Mouse (Mus musculus) layer of hippocampus, adult 2 months (tissue): ENCODE measurements around the gene Etfdh. TPM values are rescaled to one million over a fixed set of nuclear protein-coding genes. Genes with fewer than 3 reads are reported as not detected.

ENCODE experiments used
- DNase-seq, 2 experiments: peaks; one replicate each; pipeline ENCODE4 v3.0.0; 2022; ENCODE audit warnings: low spot score in 2 of 2
- H3K27ac ChIP-seq: fragments of 200-600 bp; 2 replicates; pipeline ENCODE4 v1.8.1; 2022
- H3K4me3 ChIP-seq: fragments of 200-600 bp; 2 replicates; pipeline ENCODE4 v1.8.1; 2022; ENCODE audit warnings: mild to moderate bottlenecking
- CTCF ChIP-seq: fragments of 200-600 bp; conservative IDR thresholded peaks from 2 replicates; pipeline ENCODE4 v1.8.1; 2022; ENCODE audit warnings: antibody characterized with exemption, mild to moderate bottlenecking, moderate library complexity
- total RNA-seq, 2 experiments: library from RNA; stranded (reverse); gene quantifications; 2 replicates each; pipeline ENCODE4 v1.2.3; 2021

Gene Etfdh
- total RNA-seq, 2 experiments from 2014 or later: 28.6 to 28.8 TPM

GRCm38 (mm10) chr3:79559773-79560045 lies 69.6 kb downstream of the Etfdh start:
- no peak for TF ChIP-seq CTCF
- no peak for DNase-seq
- H3K4me3 ChIP-seq: no peak overlapping the region
- peak overlapping the region; percentile 61; the same call in 1 of the 2 replicates for H3K27ac ChIP-seq

GRCm38 (mm10) chr3:79559021-79559772 lies 70.1 kb downstream of the Etfdh start:
- TF ChIP-seq CTCF: peak; percentile 29; the same call in 1 of the 2 replicates
- DNase-seq: peak in 1 of 2 experiments; percentile 29

GRCm38 (mm10) chr3:79555061-79555460 lies 74.2 kb downstream of the Etfdh start:
- TF ChIP-seq CTCF: no peak
- peak overlapping the region; percentile 5; the same call in 1 of the 2 replicates for H3K27ac ChIP-seq
- no peak for DNase-seq

More at GRCm38 (mm10) chr3:79559021-79559772, 70.1 kb downstream of the Etfdh start:
- no peak overlapping the region for H3K4me3 ChIP-seq
- peak overlapping the region; percentile 61; the same call in 1 of the 2 replicates for H3K27ac ChIP-seq

More at GRCm38 (mm10) chr3:79555061-79555460, 74.2 kb downstream of the Etfdh start:
- no peak overlapping the region for H3K4me3 ChIP-seq

Other genes starting within 250 kb of the Etfdh start
- 10 to 100 TPM; 22.2 to 26.9 TPM for gene Fnip2, start 61.7 kb downstream of the Etfdh start, total RNA-seq
- 10 to 100 TPM; 77.8 to 85.7 TPM for gene Ppid, start 38.2 kb downstream of the Etfdh start, total RNA-seq
- 1 to 10 TPM; 1.3 to 1.6 TPM for gene 4930579G24Rik, start 421 bp downstream of the Etfdh start, total RNA-seq
- gene Rxfp1, start 108.4 kb upstream of the Etfdh start, total RNA-seq: 1 to 10 TPM; 8.7 to 8.8 TPM
- 10 to 100 TPM; 18.3 to 23.4 TPM for gene Tmem144, start 223.3 kb upstream of the Etfdh start, total RNA-seq